Mouse (Mus musculus) yolk sac, embryonic 10.5 days (tissue): ENCODE measurements around the gene Cox6b1.

Source experiments
- DNase-seq: peaks from one replicate; pipeline ENCODE4 v3.0.0-alpha.2; 2017; ENCODE audit warnings: low spot score

The Cox6b1 gene

DNA sequence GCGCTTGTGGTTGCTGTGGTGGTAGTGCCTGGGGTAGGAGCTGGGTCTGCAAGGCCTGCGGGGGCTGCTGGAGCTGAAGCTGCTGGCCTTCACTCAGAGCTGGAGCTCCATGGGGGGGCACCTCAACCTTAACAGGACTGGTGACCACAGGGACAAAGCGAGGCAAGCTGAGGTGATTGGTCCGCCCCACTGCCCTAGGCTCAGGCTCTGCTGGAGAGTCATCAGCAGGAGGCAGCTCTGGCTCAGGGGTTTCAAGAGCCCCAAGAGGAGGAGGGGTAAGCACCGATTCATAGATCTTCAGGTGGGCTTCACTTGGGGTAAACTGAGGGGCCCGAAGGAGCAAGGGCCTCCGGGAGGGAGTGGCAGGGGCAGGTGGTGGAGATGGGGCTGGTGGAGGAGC lies 40.8 kb downstream of the Cox6b1 start:
- DNase-seq: no peak

- DNase-seq: no peak
Measured at GRCm38 (mm10) chr7:30584339-30584738, 41.6 kb downstream of the Cox6b1 start.

GRCm38 (mm10) chr7:30581547-30581946 lies 44.4 kb downstream of the Cox6b1 start:
- no peak for DNase-seq

DNA sequence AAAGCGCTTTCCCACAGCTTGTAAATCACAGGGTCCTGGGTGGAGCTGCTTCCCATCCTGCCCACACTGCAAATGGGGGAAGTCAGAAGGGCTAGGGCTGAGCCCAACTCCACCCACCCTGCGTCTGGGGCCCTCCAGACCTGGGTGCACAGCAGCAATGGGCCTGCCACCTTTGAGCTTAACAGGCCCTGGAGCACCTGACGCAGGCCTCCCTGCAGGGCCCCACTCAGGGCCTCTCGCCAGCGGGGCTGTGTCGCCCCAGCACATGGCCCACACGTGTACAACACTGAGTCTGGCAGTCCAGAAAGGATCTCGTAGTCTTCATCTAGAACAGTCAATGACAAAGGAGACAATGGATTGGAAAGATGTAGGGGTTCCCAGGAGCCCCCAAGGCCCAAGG lies 46.0 kb downstream of the Cox6b1 start:
- DNase-seq: no peak

DNA sequence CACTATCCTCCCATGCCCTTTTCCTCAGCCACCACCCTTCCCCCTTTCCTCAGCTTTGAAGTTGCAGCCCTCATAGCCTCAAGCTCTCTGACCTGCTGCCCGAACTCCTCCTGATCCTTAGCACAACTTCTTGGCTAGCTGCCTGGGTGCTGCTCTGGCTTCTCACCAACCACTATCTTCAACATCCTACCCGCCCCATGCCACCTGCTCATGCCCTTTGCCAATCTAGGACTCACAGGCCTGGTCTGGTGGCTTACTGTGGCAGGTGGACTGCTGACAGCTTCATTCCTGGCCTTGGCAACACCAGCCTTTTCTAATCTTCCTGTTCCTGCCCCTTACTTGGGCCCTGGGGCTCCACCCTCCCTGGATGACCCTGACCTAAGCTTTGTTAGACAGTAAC lies 53.0 kb downstream of the Cox6b1 start:
- DNase-seq: no peak

DNA sequence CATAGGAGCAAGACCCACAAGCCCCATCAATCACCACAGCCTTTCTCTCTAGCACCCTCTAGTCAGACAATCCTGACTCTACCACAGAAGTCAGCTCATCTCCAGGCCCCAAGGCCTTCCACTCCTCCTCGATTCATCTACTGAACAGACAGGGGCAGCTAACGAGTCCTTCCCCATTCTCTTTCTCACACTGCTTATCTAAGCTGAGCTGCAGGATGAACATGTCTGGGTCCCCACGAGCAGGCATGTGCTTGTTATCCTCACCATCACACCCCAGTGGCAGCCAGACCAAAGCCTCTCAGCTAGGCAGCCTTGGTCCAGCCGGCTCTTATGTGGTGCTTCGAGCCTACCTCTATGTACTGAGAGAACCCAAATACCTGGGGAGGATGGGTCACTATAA lies 53.6 kb downstream of the Cox6b1 start:
- no peak for DNase-seq

- DNase-seq: no peak
Measured at GRCm38 (mm10) chr7:30567555-30567954, 58.4 kb downstream of the Cox6b1 start.
